Mouse (Mus musculus) midbrain, postnatal 0 days (tissue): ENCODE results near the gene Tldc1. TPM values are rescaled to one million over a fixed set of nuclear protein-coding genes. Genes with fewer than 3 reads are reported as not detected.
A peak's percentile ranks its signal among the peaks of the same experiment; 100 is the strongest.

Experiments used
- ATAC-seq: fragments of 200-750 bp; cut with Nextera tagmentation; 2 replicates; pipeline ENCODE4 v1.8.0; 2017; ENCODE audit warnings: moderate number of reproducible peaks, mild to moderate bottlenecking, moderate TSS enrichment, moderate library complexity; ENCODE audit not compliant: low FRiP score
- DNase-seq: peaks from one replicate; pipeline ENCODE4 v3.0.0-alpha.2; 2015; ENCODE audit warnings: low spot score
- H3K27ac ChIP-seq: fragments of 300-500 bp; sonication (generic); 2 replicates; pipeline ENCODE4 v1.5.1; 2014; ENCODE audit warnings: low read depth, mild to moderate bottlenecking, low read length, mixed read lengths
- H3K27me3 ChIP-seq: fragments of 300-500 bp; sonication (generic); 2 replicates; pipeline ENCODE4 v1.6.1; 2014; ENCODE audit warnings: low read length, control low read depth, mixed read lengths; ENCODE audit not compliant: insufficient read depth
- H3K36me3 ChIP-seq: fragments of 300-500 bp; sonication (generic); 2 replicates; pipeline ENCODE4 v1.6.1; 2014; ENCODE audit warnings: low read length, control low read depth, mixed read lengths; ENCODE audit not compliant: insufficient read depth
- H3K4me1 ChIP-seq: fragments of 300-500 bp; sonication (generic); 2 replicates; pipeline ENCODE4 v1.6.1; 2014; ENCODE audit warnings: mild to moderate bottlenecking, control low read depth, antibody characterized with exemption, low read length, mixed read lengths; ENCODE audit not compliant: insufficient read depth
- H3K4me2 ChIP-seq: fragments of 300-500 bp; sonication (generic); 2 replicates; pipeline ENCODE4 v1.6.1; 2014; ENCODE audit warnings: low read depth, mild to moderate bottlenecking, low read length, mixed read lengths; ENCODE audit not compliant: poor library complexity, severe bottlenecking
- H3K4me3 ChIP-seq: fragments of 300-500 bp; sonication (generic); 2 replicates; pipeline ENCODE4 v1.5.1; 2014; ENCODE audit warnings: low read depth, mild to moderate bottlenecking, low read length, moderate library complexity
- H3K9ac ChIP-seq: fragments of 300-500 bp; sonication (generic); replicated peaks from 2 replicates; pipeline ENCODE4 v1.6.1; 2014; ENCODE audit warnings: mild to moderate bottlenecking, low read length, moderate library complexity, mixed read lengths; ENCODE audit not compliant: poor library complexity, severe bottlenecking
- H3K9me3 ChIP-seq: fragments of 300-500 bp; sonication (generic); 2 replicates; pipeline ENCODE4 v1.6.1; 2016; ENCODE audit warnings: low read length, control low read depth
- CTCF ChIP-seq: IDR thresholded peaks from 2 replicates; pipeline ENCODE4 v1.5.1; 2016; ENCODE audit warnings: antibody characterized with exemption, mild to moderate bottlenecking
- WGBS: fragments of 180-500 bp; shearing (Covaris S2); extraction: QIAGEN DNeasy Blood & Tissue Kit; methylation state at CpG from one replicate; pipeline ENCODE4 v1.1.7; 2014; 5-methylcytosine and 5-hydroxymethylcytosine counted together
- polyA plus RNA-seq: library from polyadenylated mRNA; unstranded; fragments of >200 nt; fragmentation: Nextera tagmentation; extraction: Ambion mirVana; gene quantifications from 2 replicates; pipeline ENCODE4 v1.2.1, GENCODE M21; 2015
- total RNA-seq: library from RNA; depleted of rRNA; stranded (reverse); fragments of >200 nt; gene quantifications from 2 replicates; pipeline ENCODE4 v1.2.3, GENCODE M21; 2014

Gene Tldc1
- total and polyA plus RNA-seq, 2 experiments from 2014 or later: 6.7 to 20.4 TPM

DNA sequence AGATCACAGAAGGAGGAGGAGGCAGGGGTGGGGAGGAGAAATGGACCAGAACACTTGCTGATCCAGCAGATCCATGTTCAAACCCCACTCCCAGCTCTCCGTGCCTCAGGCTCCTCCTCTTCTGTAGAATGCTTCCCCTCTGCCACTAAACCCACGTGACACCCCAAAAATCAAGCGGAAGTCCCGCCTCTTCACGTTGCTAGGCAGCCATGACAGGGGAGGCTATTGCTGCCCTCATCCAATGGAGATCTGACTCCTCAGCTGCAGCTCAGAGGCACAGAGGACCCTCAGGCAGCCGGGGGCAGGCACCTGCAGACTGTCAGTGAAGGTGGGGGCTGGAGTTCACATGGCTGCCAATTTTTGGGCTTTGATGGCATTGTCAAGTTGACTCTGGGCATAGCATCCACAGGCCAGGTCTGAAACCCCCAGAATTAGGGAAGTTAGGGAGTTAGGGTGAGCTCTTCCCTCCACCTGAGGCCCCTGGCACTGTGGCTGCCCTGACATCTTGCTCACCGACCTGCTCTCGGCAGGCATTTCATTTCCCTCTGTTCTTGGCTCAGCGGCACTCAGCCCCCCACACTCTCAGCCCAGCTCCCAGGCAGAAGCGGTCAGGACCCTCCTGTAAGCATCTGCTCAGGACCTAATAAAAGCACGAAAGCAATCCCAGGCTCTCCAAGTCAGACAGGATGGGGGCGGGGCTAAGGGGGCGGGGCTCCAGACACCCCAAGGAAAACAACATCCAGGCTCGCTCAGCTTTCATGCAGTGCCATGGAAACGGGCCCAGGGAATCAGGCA, 20.2 kb upstream of the Tldc1 start:
- Histone ChIP-seq H3K4me2 (peak overlapping the region; percentile 37), H3K36me3 (no peaks in the 10 kb centered on the region), H3K9ac (peak overlapping the region; percentile 44), H3K27me3 (no peaks in the 10 kb centered on the region), H3K4me1 (peaks cover 20% of the 10 kb centered on the region), H3K4me3 (no peak overlapping the region), H3K27ac (peak overlapping the region; percentile 83), H3K9me3 (no peaks in the 10 kb centered on the region)
- no peak for TF ChIP-seq CTCF
- WGBS: 4% methylated on average over 15 of the region's 15 CpGs
- peak; percentile 91 for DNase-seq
- peak; percentile 86 for ATAC-seq

DNA sequence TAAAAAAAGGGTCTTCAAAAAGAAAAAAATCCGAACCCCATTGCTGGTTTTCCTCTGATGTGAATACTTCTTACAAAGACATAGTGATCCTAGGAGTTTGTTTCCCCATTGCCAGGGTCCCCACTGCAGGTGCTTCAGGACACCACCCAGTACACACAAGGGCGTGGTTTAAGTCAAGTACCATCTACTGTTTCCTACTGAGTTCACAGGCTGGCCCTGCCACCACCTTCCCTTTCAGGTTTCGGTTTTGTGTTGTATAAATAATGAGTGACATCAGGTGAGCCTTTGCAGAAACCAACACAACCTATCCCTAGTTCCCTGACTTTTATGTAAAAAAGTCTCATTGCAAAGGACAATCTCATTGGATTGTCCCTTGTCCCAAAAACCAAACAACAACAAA, 17.4 kb upstream of the Tldc1 start:
- no peak for TF ChIP-seq CTCF

DNA sequence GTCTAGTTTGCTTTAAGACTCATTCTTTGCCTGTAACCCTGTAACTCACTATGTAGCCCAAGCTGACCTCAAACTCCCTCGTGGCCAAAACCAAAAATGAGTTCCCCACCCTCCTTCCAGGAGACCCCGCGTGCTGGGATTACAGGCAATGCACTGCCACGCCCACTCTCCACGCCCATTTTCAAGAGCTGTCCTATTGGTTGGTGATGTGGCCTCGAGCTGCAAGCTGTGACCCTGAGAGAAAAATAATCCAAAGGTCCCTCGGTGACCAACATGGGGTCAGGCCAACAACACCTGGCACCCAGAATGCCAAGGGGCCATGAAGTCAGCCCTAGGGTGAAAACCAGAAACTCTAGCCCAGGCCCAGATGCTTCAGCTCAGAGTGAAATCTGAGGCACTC, 16.5 kb upstream of the Tldc1 start:
- Histone ChIP-seq H3K27ac (no peak overlapping the region), H3K27me3 (no peaks in the 10 kb centered on the region), H3K36me3 (no peaks in the 10 kb centered on the region), H3K9me3 (no peaks in the 10 kb centered on the region), H3K9ac (no peak overlapping the region), H3K4me1 (peaks cover 13% of the 10 kb centered on the region), H3K4me2 (no peak overlapping the region), H3K4me3 (no peak overlapping the region)
- TF ChIP-seq CTCF: no peak
- DNase-seq: no peak
- 52% methylated on average over 7 of the region's 7 CpGs for WGBS
- ATAC-seq: no peak

More for the DNA sequence above, 17.4 kb upstream of the Tldc1 start:
- Histone ChIP-seq H3K9me3 (no peaks in the 10 kb centered on the region), H3K27ac (no peak overlapping the region), H3K4me2 (no peak overlapping the region), H3K36me3 (no peaks in the 10 kb centered on the region), H3K27me3 (no peaks in the 10 kb centered on the region), H3K9ac (no peak overlapping the region), H3K4me3 (no peak overlapping the region), H3K4me1 (peaks cover 15% of the 10 kb centered on the region)
- ATAC-seq (no peak), DNase-seq (no peak)
- 94% methylated on average over 3 of the region's 3 CpGs for WGBS

- no peaks in the 10 kb centered on the region for H3K27me3 ChIP-seq
- 0 out of 2 replicates have a peak, but pooled peaks cover 2% of the 10 kb centered on the region for H3K4me1 ChIP-seq
- DNase-seq (peak; percentile 72), ATAC-seq (peak; percentile 70)
- H3K36me3 ChIP-seq: no peaks in the 10 kb centered on the region
- H3K4me2 ChIP-seq: no peak overlapping the region
- no peak for TF ChIP-seq CTCF
- H3K4me3 ChIP-seq: no peak overlapping the region
- H3K9ac ChIP-seq: peak overlapping the region; percentile 39; the same call in 1 of the 2 replicates
- no peaks in the 10 kb centered on the region for H3K9me3 ChIP-seq
- H3K27ac ChIP-seq: peak overlapping the region; percentile 51; the same call in 1 of the 2 replicates
- WGBS: 19% methylated on average over 16 of the region's 16 CpGs
These were observed 13.8 kb upstream of the Tldc1 start for GRCm38 (mm10) chr8:119791804-119792704.

- H3K9ac ChIP-seq: no peak overlapping the region
- no peaks in the 10 kb centered on the region for H3K9me3 ChIP-seq
- ATAC-seq (no peak), DNase-seq (no peak)
- H3K4me2 ChIP-seq: no peak overlapping the region
- peaks cover 4% of the 10 kb centered on the region; the same call in 1 of the 2 replicates for H3K4me1 ChIP-seq
- H3K4me3 ChIP-seq: no peak overlapping the region
- no peak overlapping the region for H3K27ac ChIP-seq
- H3K36me3 ChIP-seq: no peaks in the 10 kb centered on the region
- no peaks in the 10 kb centered on the region for H3K27me3 ChIP-seq
- WGBS: 81% methylated on average over 7 of the region's 7 CpGs
- TF ChIP-seq CTCF: no peak
These were observed 11.4 kb upstream of the Tldc1 start for GRCm38 (mm10) chr8:119789581-119789980.
